Mouse (Mus musculus): ENCODE measurements around the gene Pax5.

Pax5 gene

DNA sequence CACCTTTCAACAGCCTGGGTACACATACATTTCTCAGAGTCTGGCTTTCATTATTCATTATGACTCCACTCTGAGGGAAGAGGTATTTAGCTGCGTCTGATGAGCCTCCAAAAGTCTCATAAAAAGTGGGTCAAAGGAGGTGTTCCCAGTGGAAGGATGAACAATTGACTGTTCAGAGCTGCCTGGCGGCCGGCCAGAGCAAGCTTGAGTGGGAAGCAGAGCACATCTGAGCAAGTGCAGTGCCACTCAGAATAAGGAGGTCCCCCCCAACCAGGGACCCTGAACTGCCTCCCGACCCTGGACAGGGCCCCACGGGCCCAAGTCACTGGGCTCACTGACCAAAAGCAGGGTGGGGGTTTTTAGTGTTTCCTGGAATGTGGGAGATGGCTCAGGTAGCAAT lies 109.4 kb downstream of the Pax5 start:
- ATAC-seq (ENCODE audit: low TSS enrichment), result peak; percentile 80; the same call in 1 of the 2 replicates

DNA sequence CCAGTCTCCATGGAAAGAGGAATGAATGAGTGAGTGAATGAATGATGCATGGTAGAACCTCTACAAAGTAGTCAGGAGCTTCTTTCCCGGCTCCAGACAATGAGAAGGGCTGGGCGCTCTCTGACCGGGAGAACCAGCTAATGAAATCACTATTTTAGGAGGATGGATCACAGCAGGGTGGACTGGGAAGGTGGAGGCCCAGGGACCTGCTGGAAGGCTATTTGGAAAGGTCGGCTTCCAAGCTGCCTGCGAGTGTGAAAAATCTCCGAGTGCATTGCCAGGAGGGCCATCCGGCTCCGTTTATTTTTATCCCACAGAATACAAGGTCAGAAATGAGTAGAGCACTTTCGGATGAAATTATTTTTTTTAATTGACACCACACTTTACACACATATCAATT lies 112.3 kb downstream of the Pax5 start:
- no peak for ATAC-seq (ENCODE audit: low TSS enrichment)

DNA sequence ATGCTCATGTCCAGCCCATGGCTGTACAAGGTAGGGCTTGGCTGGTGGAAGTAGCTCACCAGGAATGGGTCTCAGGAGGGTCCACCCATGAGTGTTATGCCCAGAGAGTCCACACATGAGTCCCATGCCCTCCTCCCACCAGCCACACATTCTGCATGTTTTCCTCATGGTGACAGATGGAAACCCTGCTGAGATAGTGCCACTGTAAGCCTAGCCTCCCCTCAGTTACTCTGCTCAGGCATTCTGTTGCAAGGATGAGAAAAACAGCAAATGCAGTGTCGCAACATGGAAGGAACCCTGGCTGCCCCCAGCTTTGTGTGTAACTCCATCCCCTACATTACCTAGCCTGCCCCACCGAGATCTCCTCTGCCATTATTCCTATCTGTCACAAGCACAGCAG lies 117.2 kb downstream of the Pax5 start:
- no peak for ATAC-seq (ENCODE audit: low TSS enrichment)

DNA sequence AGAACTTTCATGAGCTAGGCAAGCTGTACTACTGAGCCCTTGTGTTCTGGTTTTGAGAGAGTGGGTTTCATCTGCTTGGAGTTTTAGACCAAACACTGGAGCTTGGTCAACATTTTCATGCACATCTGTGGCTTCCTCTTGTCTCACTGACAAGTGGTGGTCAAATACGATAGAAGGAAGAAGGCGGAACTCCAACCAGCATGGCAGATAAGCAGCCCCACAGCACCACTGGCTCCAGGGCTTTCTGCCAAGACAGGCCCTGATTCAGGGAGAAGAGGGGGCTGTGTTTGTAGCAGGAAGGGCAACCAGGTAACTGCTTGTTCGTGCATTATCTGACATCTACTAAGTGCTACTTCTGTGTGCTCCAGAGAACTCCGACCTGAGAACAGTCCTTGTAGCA lies 127.6 kb downstream of the Pax5 start:
- no peak for ATAC-seq (ENCODE audit: low TSS enrichment)

DNA sequence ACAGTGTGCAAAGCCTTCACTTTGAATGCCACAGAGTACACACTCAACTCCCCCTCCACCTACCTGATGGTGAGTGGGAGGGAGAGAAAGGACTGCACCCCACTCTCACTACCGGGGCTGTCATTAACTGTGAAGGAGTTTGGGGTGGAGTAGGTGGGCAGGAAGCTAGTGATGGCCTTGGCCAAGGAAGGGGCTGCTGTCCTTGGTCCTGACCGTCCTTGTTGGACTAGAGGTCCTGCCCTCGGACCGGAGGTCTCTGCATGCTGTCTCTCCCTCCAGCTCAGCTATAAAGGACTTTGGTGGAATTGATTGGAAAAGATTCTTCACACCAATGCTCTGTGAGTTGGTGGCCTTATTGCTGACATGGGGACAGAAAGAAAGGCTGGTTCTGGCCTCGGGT lies 131.7 kb downstream of the Pax5 start:
- no peak for ATAC-seq (ENCODE audit: low TSS enrichment)

DNA sequence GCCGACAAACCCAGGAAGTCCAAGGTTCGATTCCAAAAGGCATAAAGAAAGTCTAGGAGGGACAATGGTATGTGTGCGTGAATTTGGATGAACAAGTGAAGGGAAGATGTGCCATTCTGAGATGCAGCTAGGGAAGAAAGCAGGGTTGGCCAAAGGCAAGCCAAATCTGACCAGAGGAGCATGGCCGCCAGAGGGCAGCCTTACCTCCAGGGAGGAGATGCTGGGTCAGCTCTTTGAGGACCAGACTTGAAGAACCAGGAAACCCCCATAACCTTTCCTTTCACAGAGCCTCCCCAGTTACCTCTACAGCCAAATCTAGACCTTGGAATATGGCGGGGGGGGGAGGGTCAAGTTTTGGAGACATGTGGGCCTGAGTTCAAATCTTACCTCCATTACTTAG lies 133.0 kb downstream of the Pax5 start:
- peak; percentile 73; the same call in 1 of the 2 replicates for ATAC-seq (ENCODE audit: low TSS enrichment)

DNA sequence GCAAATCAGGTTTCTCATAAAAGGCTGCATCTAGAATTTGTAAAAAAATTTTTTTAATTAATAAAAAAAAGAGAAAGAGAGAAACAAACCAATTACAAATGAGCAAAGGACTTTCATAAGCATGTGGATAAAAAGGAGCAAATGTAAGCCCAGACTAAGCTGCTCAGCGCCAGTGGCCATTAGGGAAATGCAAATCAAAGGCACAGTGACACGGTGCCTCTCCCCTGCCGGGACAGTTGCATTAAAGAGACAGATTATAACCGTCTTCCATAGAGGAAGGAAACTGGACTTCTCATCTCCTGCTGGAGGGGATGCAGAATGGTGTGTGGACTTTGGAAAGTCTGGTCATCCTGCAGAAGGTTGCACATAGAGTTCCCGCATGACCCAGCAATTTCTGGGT lies 133.5 kb downstream of the Pax5 start:
- no peak for ATAC-seq (ENCODE audit: low TSS enrichment)

DNA sequence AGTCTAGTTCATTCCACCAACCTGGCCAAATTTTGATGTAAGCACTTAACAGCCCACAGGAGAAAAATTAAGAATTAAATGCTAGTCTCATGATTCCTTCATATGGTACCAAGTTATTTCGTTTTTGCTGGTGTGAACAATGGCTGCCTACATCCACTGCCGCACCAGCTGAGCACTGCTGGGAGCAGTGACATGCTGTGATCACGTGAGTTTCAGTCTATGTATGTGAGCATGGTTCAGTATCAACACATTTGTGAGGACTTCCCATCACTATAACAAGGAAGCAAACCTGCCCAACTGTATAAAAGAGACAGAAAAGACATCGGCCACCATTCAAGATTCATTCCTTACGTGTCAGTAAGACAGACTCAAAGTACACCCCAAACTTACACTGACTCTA lies 137.3 kb downstream of the Pax5 start:
- ATAC-seq (ENCODE audit: low TSS enrichment), result no peak

DNA sequence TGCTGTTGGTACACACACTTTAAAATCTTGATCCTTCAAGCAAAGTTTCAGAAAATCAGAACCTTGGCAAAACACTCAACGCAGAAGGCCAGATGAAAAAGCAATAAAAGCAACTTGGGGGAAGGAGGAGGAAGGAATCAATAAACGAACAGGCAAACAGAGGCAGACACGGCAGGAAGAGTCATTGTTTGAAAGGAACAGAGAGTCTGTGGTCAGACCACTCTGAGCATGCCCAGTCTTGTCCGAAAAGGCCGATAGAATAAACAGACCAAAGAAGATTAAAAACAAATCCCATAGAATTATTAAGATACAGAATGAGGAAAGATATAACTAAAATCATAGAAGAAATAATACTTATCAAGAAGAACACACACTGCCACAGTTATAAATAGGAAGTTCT lies 137.9 kb downstream of the Pax5 start:
- ATAC-seq (ENCODE audit: low TSS enrichment), result no peak

DNA sequence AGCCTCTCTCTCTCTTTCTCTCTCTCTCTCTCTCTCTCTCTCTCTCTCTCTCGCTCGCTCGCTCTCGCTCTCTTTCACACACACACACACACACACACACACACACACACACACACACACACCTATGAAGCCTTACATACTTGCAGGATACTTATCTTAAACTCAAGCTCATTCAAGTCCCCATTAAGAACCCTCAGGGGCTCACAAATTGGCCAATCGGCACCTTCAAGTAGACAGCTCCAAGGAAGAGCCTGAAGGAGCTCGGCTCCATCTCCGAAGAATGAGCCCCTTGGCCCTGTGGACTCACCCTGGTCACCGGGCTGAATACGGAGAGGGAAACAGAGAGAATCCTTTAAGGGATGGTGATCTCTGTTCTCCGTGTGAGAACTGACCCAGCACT lies 141.1 kb downstream of the Pax5 start:
- ATAC-seq (ENCODE audit: low TSS enrichment), result no peak

DNA sequence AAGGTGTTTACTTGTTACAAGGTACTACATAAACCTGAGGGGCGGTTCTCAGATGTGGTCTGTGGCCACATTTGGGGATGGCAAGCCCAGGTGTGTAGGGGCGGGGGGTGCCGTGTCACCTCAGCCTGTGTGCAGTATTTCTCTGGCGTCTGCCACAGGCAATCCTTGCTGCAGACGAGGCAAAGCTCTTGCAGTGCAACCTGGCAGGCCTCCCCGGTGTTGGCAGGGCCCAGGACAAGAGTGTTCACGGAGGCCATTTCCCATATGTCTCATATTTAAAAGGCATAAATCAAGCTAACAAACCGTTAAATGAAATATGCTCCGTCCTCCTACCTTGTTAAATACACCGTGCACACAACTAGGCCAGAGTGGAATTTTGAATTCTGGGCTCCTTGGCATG lies 141.6 kb downstream of the Pax5 start:
- ATAC-seq (ENCODE audit: low TSS enrichment), result no peak

DNA sequence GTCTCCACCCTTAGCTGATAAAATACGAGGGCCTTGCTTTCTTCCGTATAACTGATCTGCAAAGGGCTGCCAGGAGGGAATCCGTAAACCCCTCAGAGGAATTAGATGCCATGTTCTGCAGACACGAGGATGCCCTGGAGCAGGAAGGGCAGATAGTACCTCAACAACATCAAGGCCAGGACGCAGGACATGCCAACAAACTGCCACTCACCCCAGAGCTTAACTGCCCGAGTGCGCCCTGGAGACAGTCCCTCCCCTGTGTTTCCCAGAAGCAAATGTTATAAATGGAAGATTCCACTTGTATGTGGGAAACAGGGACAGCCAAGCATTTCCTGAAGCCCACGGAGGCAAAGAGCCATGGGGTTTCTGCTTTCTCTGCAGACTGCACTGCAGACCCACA lies 143.9 kb downstream of the Pax5 start:
- ATAC-seq (ENCODE audit: low TSS enrichment), result no peak

DNA sequence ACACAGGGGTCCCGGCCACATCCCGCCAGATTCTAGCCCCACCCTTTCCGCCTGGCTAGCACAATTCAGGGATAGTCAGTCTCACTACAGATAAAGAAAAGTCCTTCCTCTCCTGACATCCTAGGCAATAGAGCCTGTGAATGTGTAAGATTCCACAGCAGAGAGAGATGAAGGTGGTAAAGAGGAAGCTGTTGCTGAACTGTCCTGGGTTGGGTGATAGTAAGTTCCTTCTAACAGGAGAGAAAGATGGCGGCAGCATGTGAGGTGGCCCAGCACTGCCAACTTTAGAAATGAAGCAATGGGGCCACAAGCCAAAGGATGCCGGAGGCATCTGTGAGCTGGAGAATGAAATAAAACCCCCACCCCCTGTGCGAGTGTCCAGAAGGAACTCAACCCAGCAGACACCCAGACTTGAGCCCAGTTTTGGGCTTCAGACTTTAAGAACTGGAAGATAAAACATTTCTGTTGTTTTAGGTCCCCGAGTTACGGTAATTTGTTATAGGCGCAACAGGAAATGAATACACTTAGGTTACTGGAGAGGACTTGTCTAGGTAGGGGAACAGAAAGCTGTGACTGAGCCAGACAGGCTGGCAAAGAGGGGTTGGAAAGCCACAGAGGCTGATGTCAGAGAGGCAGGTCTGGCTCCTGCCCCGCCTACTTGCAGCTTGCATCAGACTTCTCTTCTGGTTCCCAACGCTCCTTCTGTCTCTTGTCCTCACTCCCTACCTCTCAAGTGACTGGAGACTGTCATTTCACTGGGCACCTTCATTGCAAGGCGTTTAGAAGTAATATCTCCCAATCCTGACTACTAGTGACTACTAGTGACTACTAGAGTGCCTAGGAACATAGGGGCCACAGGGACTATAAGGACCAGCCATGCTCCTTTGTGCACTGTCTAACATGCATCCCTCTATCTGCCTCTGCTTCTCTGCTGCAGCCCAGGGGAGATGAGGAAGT lies 144.9 kb downstream of the Pax5 start:
- no peak for ATAC-seq (ENCODE audit: low TSS enrichment)

DNA sequence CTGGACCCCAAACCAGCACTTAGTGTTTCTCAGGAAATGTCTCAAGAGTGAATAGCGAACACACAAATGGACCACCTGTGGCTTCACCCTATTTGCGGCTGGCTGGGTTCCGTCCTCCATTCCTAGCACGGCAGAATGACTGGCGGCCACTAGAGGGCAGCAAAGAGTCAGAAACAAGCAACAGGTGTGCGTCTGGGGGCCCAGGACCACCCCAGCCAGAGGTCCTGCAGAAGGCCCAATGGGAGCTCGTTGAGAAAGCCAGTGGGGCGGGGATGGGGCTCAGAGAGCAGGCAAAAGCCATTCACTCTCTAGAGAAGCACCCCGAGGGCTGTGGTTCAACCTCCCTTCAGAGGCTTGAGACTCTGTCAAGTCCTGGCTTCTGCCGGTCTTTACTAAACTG lies 145.7 kb downstream of the Pax5 start:
- ATAC-seq (ENCODE audit: low TSS enrichment), result no peak

DNA sequence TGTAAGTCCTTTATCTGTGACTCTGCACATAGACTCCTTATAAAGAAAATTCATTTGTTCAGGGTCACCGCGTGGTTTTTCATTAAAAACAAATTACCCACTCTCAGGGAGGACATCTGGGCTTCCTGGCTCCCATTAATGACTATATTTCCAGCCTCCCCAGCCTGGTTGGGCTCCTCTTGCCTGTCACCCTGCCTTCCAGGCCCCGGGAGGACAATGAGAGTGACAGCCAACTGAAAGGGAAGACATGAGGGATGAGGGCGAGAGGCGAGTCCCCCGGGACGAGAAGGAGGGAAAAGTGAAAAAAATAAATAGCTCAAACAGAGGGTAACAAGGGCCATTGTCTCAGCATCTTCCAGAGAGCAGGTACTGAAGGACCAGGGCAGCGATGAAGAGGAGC lies 149.3 kb downstream of the Pax5 start:
- ATAC-seq (ENCODE audit: low TSS enrichment), result no peak

DNA sequence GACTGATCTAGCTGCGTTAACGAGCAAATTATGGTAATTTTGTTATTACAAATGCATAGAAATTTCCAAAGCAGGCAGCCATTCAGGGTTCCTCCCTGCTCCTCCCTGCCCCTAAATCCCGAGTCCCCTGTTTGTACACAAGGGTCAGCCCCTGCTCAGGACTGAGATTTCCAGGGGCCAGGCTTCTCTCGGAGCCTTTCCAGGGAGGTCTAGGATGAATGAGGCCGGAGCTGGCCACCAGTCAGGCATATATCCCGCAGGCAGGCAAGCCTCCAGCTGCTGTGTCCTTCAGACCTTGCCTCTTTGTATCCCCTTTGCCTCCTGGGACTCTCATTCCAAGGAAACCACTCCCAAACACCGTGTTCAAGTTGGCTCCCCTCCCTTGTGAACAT lies 151.7 kb downstream of the Pax5 start:
- ATAC-seq (ENCODE audit: low TSS enrichment), result no peak

DNA sequence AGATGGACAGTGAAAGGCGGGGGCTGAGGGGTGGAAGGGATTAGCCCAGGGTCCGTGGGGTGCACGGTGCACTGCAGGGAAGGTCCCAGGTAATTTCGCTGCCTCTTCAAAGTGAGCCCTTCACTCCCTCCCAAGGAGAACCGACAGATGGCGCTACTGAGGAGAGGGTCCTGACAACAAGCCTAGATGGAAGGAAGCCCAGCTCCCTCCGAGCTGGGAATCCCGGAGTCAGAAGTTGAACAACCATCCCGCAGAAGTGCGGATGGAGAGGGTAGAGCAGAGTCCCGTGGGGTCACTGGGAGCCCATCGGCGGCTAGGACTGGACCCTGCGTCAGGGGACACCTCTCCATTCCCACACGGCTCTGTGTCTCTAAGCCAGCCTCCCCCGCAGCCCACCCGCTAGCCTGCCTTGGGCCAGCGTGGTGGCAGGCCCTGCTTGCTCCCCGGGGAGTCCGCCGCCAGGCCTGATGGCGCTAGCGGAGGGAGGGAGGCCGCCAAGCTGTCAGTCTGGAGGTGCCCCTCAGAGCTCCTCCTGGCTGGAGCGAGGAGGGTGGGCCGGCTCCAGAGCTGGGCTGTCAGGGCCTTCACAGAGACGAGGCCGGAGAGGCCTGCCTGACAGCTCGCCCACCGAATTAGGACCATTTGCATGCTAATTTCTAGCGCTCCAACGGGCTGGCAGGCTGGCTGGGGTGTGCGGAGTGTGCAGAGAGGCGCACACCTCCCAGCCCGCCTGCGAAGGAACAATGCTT lies 152.3 kb downstream of the Pax5 start:
- peak; percentile 62; the same call in 1 of the 2 replicates for ATAC-seq (ENCODE audit: low TSS enrichment)

DNA sequence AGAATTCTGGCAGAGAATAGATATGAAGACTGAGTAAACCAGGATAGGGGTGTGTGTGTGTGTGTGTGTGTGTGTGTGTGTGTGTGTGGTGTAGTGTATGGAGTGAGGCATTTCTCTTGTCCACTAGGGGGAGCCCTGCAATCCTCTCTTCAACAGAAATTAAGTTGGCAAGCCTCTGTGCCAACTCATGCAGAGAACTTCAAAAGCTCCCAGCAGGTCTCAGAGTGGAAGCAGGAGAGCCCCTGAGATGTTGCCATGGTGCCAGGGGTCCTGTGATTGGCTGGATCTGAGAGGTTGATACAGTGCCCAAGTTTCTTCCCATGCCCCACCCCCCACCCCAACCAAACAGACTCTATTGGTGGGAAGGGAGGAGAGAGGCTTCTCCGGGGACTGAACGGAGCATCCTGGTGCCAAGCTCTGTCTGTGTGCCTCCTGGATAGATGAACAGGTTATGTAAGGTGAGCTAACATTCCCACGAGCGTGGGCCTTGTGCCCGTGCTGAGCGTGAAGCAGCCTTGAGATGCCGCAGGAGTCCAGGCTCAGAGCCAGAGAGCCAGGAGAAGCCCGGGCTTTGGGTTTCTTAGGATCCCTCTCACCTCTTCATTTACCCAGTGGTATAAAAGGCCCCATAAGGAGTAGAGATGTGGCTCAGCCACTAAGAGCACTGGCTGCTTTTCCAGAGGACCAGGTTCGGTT lies 153.6 kb downstream of the Pax5 start:
- ATAC-seq (ENCODE audit: low TSS enrichment), result no peak

DNA sequence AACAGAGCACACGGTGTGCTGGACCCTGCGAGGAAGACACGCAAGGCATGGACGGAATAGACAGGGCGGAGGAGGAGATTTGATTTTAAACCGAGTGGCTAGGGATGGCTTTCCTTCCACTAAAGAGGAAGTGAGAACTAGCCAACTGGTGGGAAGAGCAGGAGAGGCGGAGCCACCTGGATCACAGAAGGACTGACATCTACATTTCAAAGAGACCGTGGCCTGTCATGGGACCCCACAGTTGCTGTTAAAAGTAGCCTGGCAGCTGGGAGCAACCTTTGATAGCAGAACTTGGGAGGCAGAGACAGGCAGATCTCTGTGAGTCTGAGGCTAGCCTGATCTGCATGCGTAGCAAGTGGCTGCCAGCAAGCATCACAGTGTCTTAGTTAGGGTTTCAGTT lies 154.7 kb downstream of the Pax5 start:
- no peak for ATAC-seq (ENCODE audit: low TSS enrichment)

DNA sequence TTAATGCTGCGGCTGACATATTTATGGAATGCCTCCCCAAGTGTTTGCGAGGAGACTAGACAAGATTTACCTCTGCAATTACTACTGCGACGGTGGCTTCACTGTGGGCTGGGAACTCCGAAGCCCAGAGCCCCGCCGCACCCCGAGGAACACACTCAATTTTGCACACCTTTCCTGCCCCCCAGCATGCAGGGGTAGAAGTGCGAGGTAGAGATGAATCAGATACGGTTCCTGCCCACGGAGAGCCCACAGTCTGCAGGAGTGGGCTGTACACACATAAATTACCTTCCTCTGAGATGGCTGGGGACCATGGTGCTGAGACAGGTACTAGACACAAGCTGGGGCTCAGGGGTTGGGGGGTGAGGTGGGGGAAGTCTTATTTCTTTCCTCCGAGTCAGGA lies 158.8 kb downstream of the Pax5 start:
- no peak for ATAC-seq (ENCODE audit: low TSS enrichment)

DNA sequence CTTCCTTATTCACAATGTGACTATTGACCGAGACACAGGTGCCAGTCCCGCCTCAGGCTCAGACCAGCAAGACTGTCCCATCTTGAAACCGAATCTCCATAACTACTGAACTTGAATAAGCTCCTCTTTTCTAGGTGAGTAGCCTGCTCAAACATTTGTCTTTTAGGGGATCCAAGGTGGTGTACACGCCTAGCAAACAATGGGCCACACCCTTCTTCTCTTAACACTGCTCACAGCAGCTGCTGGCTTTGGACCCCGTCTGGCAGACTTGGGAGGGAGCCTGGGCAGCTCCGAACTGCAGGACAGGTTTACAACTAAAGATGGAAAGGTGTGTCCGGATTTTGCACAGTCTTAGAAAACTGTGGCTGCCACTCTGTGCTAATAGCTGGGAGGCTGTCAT lies 161.3 kb downstream of the Pax5 start:
- no peak for ATAC-seq (ENCODE audit: low TSS enrichment)

DNA sequence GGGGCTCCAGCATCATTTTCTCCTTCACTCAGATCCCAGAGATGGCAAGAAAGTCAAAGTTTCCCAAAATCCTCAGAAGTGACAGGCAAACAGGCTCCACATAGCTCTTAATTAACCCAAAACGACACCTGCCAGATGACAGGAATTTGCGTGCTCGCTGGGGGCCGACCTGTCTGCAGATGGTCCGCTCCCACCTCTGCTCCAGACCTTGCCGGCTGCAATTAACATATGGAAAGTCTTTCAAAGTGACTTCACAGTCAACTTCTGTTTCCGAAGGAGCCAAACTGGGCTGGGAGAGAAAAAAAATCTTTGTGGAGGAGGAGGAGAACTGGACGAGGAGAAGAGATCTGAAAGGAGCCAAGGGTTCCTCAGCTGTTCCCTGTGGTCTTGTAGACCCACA lies 164.6 kb downstream of the Pax5 start:
- no peak for ATAC-seq (ENCODE audit: low TSS enrichment)

DNA sequence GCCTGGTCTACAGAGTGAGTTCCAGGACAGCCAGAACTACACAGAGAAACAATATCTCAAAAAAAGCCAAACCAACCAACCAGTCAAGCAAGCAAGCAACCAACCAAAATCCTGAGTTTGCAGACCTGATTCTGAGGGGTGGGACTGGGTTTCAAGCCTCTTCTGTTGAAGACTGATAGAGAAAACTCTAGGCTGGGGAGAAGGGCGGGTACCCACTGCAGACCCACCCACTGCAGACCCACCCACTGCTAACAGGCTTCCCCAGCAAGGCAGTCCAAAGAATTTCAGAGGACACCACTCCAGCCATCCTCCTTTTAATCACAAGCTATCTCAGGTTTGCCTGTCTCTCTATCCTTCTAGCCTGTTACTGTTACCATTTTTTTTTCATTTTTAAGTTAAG lies 165.8 kb downstream of the Pax5 start:
- ATAC-seq (ENCODE audit: low TSS enrichment), result no peak

Data from frontal cortex, adult (tissue).